Comparison of ENCODE assay signal across 13 mouse cellular contexts in genomic region chr5:88716983-88717382, GRCm38 (mm10).
"Had no signal": no experiment of that assay in that cellular context is flagged by ENCODE, and none has a peak within 500 bp of the region (broad histone marks: within the 10 kb centered on the region; RNA-seq: fewer than 3 reads in every experiment).

No protein-coding gene starts in this region.

- DNase-seq: lung, adult 18-20 months; lung, embryonic 14.5 days; lung, postnatal 10 days; lung, postnatal 4 days; midbrain, embryonic 14.5 days; retina, postnatal 1 day; right cerebral cortex, adult 18-20 months; right cerebral cortex, postnatal 25 days; right cerebral cortex, postnatal 4 days; spleen, adult 18-20 months; thymus, adult 18-20 months; thymus, postnatal 14 days; thymus, postnatal 36 days had no signal
